Mouse (Mus musculus) liver, embryonic 14.5 days (tissue): Measurements from ENCODE around the gene Zdhhc1. TPM values are rescaled to one million over a fixed set of nuclear protein-coding genes. Genes with fewer than 3 reads are reported as not detected.

ENCODE experiments used
- ATAC-seq: fragments of 200-750 bp; cut with Nextera tagmentation; 2 replicates; pipeline ENCODE4 v1.8.0; 2017; ENCODE audit warnings: moderate number of reproducible peaks, mild to moderate bottlenecking, moderate library complexity; ENCODE audit not compliant: insufficient read depth
- DNase-seq, 3 experiments: peaks; one replicate each; pipeline ENCODE4 v3.0.0-alpha.2; 2012 to 2013; ENCODE audit warnings: low read depth in 3 of 3, low spot score in 3 of 3
- H3K27ac ChIP-seq: fragments of 300-500 bp; sonication (generic); 2 replicates; pipeline ENCODE4 v1.5.1; 2014; ENCODE audit warnings: moderate library complexity, mild to moderate bottlenecking, control low read depth, inconsistent platforms
- H3K27me3 ChIP-seq: fragments of 300-500 bp; sonication (generic); 2 replicates; pipeline ENCODE4 v1.6.1; 2014; ENCODE audit warnings: mild to moderate bottlenecking, low read length, moderate library complexity; ENCODE audit not compliant: control insufficient read depth, insufficient read depth
- H3K36me3 ChIP-seq: fragments of 300-500 bp; sonication (generic); replicated peaks from 2 replicates; pipeline ENCODE4 v1.6.1; 2014; ENCODE audit warnings: low read depth; ENCODE audit not compliant: control insufficient read depth, insufficient read depth
- H3K4me1 ChIP-seq, 2 experiments: fragments of 200-500 bp in 1 of 2; fragments of 300-500 bp in 1 of 2; sonication (generic) in 1 of 2; replicated peaks; 2 replicates each; pipeline ENCODE4 v1.6.1; 2012 to 2014; ENCODE audit warnings: antibody characterized with exemption in 1 of 2, inconsistent platforms in 1 of 2, low read length in 1 of 2; ENCODE audit not compliant: control insufficient read depth in 2 of 2, insufficient read depth in 2 of 2
- H3K4me2 ChIP-seq: fragments of 300-500 bp; sonication (generic); 2 replicates; pipeline ENCODE4 v1.6.1; 2014; ENCODE audit warnings: low read depth, mild to moderate bottlenecking, control low read depth, moderate library complexity
- H3K4me3 ChIP-seq, 2 experiments: fragments of 200-500 bp in 1 of 2; fragments of 300-500 bp in 1 of 2; sonication (generic) in 1 of 2; 2 replicates each; pipeline ENCODE4 v1.5.1; 2012 to 2014; ENCODE audit warnings: low read depth in 2 of 2, low read length in 2 of 2, mild to moderate bottlenecking in 2 of 2, control low read depth in 1 of 2, inconsistent platforms in 1 of 2, moderate library complexity in 1 of 2; ENCODE audit not compliant: insufficient read depth in 1 of 2
- H3K9ac ChIP-seq: fragments of 300-500 bp; sonication (generic); replicated peaks from 2 replicates; pipeline ENCODE4 v1.6.1; 2014; ENCODE audit warnings: mild to moderate bottlenecking, control low read depth, moderate library complexity
- H3K9me3 ChIP-seq: fragments of 300-500 bp; sonication (generic); 2 replicates; pipeline ENCODE4 v1.6.1; 2016; ENCODE audit warnings: low read length, mixed read lengths; ENCODE audit not compliant: control insufficient read depth
- CTCF ChIP-seq: IDR thresholded peaks from 2 replicates; pipeline ENCODE4 v1.5.1; 2016; ENCODE audit warnings: antibody characterized with exemption, low read depth, control low read depth
- EP300 ChIP-seq: IDR thresholded peaks from 2 replicates; pipeline ENCODE4 v1.6.1; 2016; ENCODE audit warnings: antibody characterized with exemption, low read depth
- WGBS: fragments of 180-500 bp; shearing (Covaris S2); extraction: QIAGEN DNeasy Blood & Tissue Kit; methylation state at CpG from one replicate; pipeline ENCODE4 v1.1.7; 2014; ENCODE audit not compliant: insufficient replicate concordance; 5-methylcytosine and 5-hydroxymethylcytosine counted together
- polyA plus RNA-seq, 2 experiments: library from polyadenylated mRNA; depleted of rRNA in 1 of 2; stranded (reverse) in 1 of 2; unstranded in 1 of 2; fragments of >200 nt; fragmentation: Nextera tagmentation in 1 of 2; extraction: Ambion mirVana in 1 of 2; gene quantifications; 2 replicates each; pipeline versions ENCODE4 v1.2.1 to v1.2.3; 2012 to 2014

Zdhhc1 gene
- polyA plus RNA-seq, 2 experiments, result 0.90 to 2.2 TPM

DNA sequence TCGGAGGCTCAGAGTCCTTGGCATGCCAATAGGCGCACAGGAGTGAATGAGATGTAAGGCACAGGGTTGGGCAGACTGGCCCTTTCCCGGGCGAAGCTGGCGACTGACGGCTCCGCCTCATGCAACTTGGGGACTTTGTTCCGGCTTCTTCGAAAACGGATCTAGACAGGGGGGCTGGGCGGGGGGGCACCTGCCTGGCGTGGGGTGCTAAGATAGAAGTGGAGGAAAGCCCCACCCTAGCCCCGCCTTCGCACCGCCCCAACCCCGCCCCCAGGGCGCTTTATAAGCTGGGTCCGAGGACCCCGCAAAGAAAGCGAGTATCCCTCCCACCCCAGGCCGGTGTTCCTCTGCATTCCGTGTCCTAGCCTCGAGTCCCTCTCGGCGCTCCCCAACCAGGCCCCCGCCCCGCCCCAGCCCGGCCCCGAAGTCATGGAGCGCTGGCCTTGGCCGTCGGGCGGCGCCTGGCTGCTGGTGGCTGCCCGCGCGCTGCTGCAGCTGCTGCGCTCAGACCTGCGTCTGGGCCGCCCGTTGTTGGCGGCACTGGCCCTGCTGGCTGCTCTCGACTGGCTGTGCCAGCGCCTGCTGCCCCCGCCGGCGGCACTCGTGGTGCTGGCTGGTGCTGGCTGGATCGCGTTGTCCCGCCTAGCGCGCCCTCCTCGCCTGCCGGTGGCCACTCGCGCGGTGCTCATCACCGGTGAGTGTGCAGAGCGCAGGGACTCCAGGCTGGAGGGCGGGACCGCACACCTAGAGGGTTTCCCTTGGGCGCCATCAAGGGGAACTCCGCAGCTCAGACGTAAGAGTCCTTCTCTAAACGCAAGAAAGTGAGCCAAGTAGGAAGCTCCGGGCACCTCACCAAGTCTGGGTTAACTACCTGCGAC, 22.0 kb upstream of the Zdhhc1 start, which contains the start of gene Hsd11b2:
Hsd11b2 (plus strand) TSS at position 320 of the 878 bp plus-strand sequence.
- H3K9ac ChIP-seq, result peak within 1 kb of the TSS; percentile 0; the same call in 1 of the 2 replicates
- ATAC-seq (peak; percentile 79), DNase-seq (peak in 1 of 3 experiments; percentile 51)
- H3K36me3 ChIP-seq, result no peaks in the 10 kb centered on the region
- TF ChIP-seq EP300, result no peak
- 0 out of 2 replicates have a peak, but pooled peaks have one; percentile 11 for TF ChIP-seq CTCF
- H3K4me2 ChIP-seq, result peak within 1 kb of the TSS; percentile 67
- peaks cover 10 to 23% of the 10 kb centered on the region in 2 experiments for H3K4me1 ChIP-seq
- no peaks in the 10 kb centered on the region for H3K9me3 ChIP-seq
- H3K4me3 ChIP-seq, result peak within 1 kb of the TSS; percentile 48 to 52
- H3K27ac ChIP-seq, result no peak within 1 kb of the TSS
- peaks cover 35% of the 10 kb centered on the region for H3K27me3 ChIP-seq
- under 1% methylated on average over 68 of the region's 68 CpGs for WGBS

DNA sequence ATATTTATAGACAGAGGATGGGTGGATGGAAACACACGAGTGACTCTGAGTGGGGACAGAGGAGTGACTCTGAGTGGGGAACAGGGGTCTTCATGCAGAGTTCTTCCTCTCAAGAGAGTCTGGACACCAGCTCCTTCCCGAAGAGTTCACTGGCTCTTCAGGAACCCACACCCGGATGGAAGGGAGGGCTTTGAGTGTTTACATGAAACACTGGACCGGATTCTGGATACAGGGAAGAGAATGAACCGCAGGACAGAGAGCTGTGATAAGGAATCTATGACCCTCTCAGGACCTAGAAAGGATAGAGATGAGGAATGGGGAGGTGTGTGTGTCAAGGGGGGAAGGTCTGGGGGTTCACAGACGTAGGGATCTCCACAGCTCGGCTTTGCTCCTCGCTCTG, 20.6 kb upstream of the Zdhhc1 start:
- 35% methylated on average over 8 of the region's 8 CpGs for WGBS
- Histone ChIP-seq H3K9me3 (no peaks in the 10 kb centered on the region), H3K4me1 (peaks cover 10 to 19% of the 10 kb centered on the region in 2 experiments), H3K4me3 (no peak overlapping the region), H3K9ac (no peak overlapping the region), H3K36me3 (no peaks in the 10 kb centered on the region), H3K27ac (no peak overlapping the region), H3K27me3 (peaks cover 35% of the 10 kb centered on the region), H3K4me2 (no peak overlapping the region)
- no peak for ATAC-seq
- no peak for DNase-seq
- no peak for TF ChIP-seq EP300

DNA sequence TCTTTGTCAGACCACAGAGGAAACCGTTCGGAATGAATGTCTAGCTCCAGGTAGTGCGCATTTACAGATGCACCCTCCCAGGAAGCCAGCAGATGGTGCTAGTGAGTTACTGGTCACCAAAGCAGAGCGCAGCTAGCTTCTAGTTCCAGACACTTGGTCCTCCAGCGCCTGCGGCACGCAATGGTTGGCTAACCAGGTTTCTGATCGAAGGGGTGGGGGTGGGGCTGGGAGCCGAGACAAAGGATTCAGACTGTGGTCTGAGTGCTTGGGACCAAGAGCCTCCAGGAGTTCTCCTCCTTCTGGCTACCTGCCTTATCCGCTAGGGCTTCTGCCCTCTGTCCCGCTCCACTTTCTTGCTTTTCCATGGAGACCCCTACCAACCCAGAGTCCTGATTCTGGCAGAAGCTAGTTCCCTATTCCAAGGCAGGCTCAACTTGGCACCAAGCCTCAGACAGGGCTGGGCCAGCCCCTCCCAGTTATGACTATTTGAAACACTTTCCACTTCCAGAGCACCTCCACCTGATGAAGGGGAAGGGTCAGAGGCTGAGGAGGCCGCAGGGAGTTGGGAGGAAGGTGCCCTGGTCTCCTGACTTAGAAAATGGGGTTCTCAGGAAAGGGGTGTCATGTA, 19.4 kb upstream of the Zdhhc1 start:
- H3K9me3 ChIP-seq, result no peaks in the 10 kb centered on the region
- no peak overlapping the region for H3K27ac ChIP-seq
- H3K36me3 ChIP-seq, result no peaks in the 10 kb centered on the region
- no peak overlapping the region for H3K4me2 ChIP-seq
- H3K9ac ChIP-seq, result no peak overlapping the region
- H3K4me3 ChIP-seq, result no peak overlapping the region
- H3K4me1 ChIP-seq, result peaks cover 8 to 14% of the 10 kb centered on the region in 2 experiments
- peaks cover 35% of the 10 kb centered on the region for H3K27me3 ChIP-seq
- ATAC-seq, result peak; percentile 28; the same call in 1 of the 2 replicates
- no peak for TF ChIP-seq EP300
- TF ChIP-seq CTCF, result peak; percentile 96
- peak in 2 of 3 experiments; percentile 47 to 56 for DNase-seq
- WGBS, result 15% methylated on average over 12 of the region's 12 CpGs

DNA sequence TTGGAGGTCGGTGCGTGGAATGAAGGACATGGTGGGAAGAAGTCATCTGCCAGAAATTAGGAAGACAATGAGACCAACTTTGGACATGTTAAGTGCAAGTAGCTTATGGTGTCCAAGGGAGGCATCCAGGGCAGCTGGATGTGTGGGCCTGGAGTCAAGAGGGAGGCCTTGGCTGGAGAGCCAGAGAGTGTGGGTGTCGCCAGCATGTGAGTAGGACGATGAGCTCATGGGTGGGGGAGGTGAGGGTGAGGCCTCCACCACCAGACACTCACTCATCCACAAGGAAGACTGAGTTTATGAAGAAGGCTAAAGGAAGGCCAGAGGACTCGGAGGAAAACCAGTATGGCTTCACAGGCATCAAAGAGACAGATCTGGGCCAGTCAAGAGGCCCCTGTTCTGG, 18.0 kb upstream of the Zdhhc1 start:
- 64% methylated on average over 5 of the region's 5 CpGs for WGBS
- TF ChIP-seq EP300 (no peak), CTCF (no peak)
- no peaks in the 10 kb centered on the region for H3K36me3 ChIP-seq
- no peak overlapping the region for H3K9ac ChIP-seq
- H3K4me2 ChIP-seq, result no peak overlapping the region
- no peak overlapping the region for H3K27ac ChIP-seq
- no peak overlapping the region for H3K4me3 ChIP-seq
- no peaks in the 10 kb centered on the region for H3K9me3 ChIP-seq
- peaks cover 33% of the 10 kb centered on the region for H3K27me3 ChIP-seq
- DNase-seq (no peak), ATAC-seq (no peak)
- H3K4me1 ChIP-seq, result peaks cover 5 to 13% of the 10 kb centered on the region in 2 experiments; a peak in 3 of 4 replicates

DNA sequence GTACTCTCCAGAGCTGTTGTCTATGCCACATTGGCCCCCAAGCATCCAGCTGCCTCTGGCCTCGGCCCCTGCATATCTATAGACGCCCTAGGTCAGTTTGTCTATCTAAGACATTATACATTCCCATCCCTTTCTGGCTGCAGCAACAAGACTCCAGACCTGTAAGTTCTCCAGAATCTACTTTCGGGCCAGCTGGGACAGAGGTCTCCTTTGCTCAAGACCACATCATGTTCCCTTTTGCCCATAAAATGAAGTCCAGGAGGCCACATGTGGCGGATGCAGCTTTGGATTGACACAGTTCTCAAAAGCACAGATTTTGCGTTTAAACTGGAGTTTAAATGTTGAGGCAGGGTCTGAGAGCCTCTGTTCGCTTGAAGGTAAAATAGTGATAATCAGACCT, 17.5 kb upstream of the Zdhhc1 start:
- ATAC-seq (no peak), DNase-seq (no peak)
- WGBS, result 68% methylated on average over 6 of the region's 6 CpGs
- Histone ChIP-seq H3K4me2 (no peak overlapping the region), H3K27me3 (peaks cover 29% of the 10 kb centered on the region), H3K4me1 (peaks cover 5 to 13% of the 10 kb centered on the region in 2 experiments; a peak in 3 of 4 replicates), H3K36me3 (no peaks in the 10 kb centered on the region), H3K4me3 (no peak overlapping the region), H3K27ac (no peak overlapping the region), H3K9ac (no peak overlapping the region), H3K9me3 (no peaks in the 10 kb centered on the region)
- no peak for TF ChIP-seq EP300
- no peak for TF ChIP-seq CTCF
